Mouse (Mus musculus) G1E (cell line): ENCODE measurements at regions not wholly inside any gene's neighbourhood (a gene's known extent, or its start where the extent isn't known, plus 50 kb on each side); places are given as distances from the start of the nearest gene placed in this dataset.

Experiments used
- CTCF ChIP-seq: IDR thresholded peaks from 2 replicates; pipeline ENCODE4 v1.5.1; 2012; ENCODE audit warnings: low read depth, low read length, inconsistent platforms, mixed read lengths
- TAL1 ChIP-seq: conservative IDR thresholded peaks from 2 replicates; pipeline ENCODE4 v1.6.1; 2012; ENCODE audit warnings: low read depth, low read length, inconsistent platforms, mixed read lengths

DNA sequence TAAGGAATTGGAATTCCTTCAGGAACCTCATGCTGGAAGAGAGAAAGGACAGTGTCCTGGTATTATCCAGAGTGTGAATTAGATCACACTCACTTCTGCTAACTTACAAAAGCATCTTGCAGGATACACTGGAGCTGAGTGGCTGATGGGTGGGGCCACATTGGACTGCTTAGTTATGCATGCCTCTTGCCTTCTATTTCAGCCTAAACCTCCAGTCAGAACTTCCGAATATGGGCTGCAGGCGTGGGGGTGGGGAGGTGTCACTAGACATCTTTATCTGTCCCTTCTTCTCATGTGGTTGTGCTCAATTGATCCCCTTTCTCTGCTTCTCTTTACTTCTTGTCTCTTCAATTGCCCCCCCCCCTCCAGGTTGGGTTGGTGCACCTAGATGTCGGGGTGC is 279.5 kb downstream of the Cd83 start:
- no peak for TF ChIP-seq CTCF
- no peak for TF ChIP-seq TAL1
